Mouse (Mus musculus) embryonic fibroblast, embryonic 13.5 days (primary cell): ENCODE measurements around the gene Rad17. TPM values are rescaled to one million over a fixed set of nuclear protein-coding genes. Genes with fewer than 3 reads are reported as not detected.

Experiments
- H3K27ac ChIP-seq: 2 replicates; pipeline ENCODE4 v1.5.1; 2012; ENCODE audit warnings: low read length, control low read depth, inconsistent platforms; ENCODE audit not compliant: insufficient read depth
- H3K4me1 ChIP-seq: 2 replicates; pipeline ENCODE4 v1.6.1; 2011; ENCODE audit warnings: low read length; ENCODE audit not compliant: control insufficient read depth, insufficient read depth
- H3K4me3 ChIP-seq: 2 replicates; pipeline ENCODE4 v1.5.1; 2011; ENCODE audit warnings: mild to moderate bottlenecking, control low read depth, low read length; ENCODE audit not compliant: insufficient read depth
- CTCF ChIP-seq: IDR thresholded peaks from 2 replicates; pipeline ENCODE4 v1.5.1; 2011; ENCODE audit warnings: mild to moderate bottlenecking, control low read depth, low read length, moderate library complexity, borderline replicate concordance; ENCODE audit not compliant: insufficient read depth
- POLR2A ChIP-seq: IDR thresholded peaks from 2 replicates; pipeline ENCODE4 v1.6.1; 2011; ENCODE audit warnings: low read depth, mild to moderate bottlenecking, control low read depth, low read length, moderate library complexity
- polyA plus RNA-seq: library from polyadenylated mRNA; stranded (reverse); fragments of >200 nt; gene quantifications from 2 replicates; pipeline ENCODE4 v1.2.4, GENCODE M21; 2011; ENCODE audit warnings: low read depth; ENCODE audit not compliant: missing spikeins, insufficient read length

Gene Rad17
- polyA plus RNA-seq, 1 experiment = 22.0 TPM

GRCm38 (mm10) chr13:100669291-100670022 is 18.6 kb upstream of the Rad17 start, which contains the start of gene Ccdc125:
Gene Ccdc125, plus strand, starts transcription at chr13:100669717.
- H3K4me3 ChIP-seq = peak within 1 kb of the TSS; percentile 64
- H3K27ac ChIP-seq = no peak within 1 kb of the TSS
- TF ChIP-seq CTCF (no peak), POLR2A (peak; percentile 39)
- H3K4me1 ChIP-seq = no peaks in the 10 kb centered on the region

- no peak overlapping the region for H3K4me3 ChIP-seq
- H3K4me1 ChIP-seq = no peaks in the 10 kb centered on the region
- no peak overlapping the region for H3K27ac ChIP-seq
- TF ChIP-seq POLR2A = no peak
- TF ChIP-seq CTCF = peak; percentile 67; the same call in 1 of the 2 replicates
Observed at GRCm38 (mm10) chr13:100659864-100660456, 9.1 kb upstream of the Rad17 start.

- H3K4me1 ChIP-seq = no peaks in the 10 kb centered on the region
- H3K4me3 ChIP-seq = no peak overlapping the region
- TF ChIP-seq POLR2A (no peak), CTCF (no peak)
- H3K27ac ChIP-seq = no peak overlapping the region
Observed at GRCm38 (mm10) chr13:100658091-100658490, 7.2 kb upstream of the Rad17 start.

GRCm38 (mm10) chr13:100651439-100652186 is 762 bp upstream of the Rad17 start, which contains the start of gene Taf9:
Gene Taf9, plus strand, starts transcription at chr13:100651579.
- Histone ChIP-seq H3K4me1 (no peaks in the 10 kb centered on the region), H3K27ac (peak within 1 kb of the TSS; percentile 89), H3K4me3 (peak within 1 kb of the TSS; percentile 97)
- TF ChIP-seq CTCF = no peak
- TF ChIP-seq POLR2A = no peak

GRCm38 (mm10) chr13:100648223-100648622 is 2.6 kb downstream of the Rad17 start:
- TF ChIP-seq CTCF (no peak), POLR2A (no peak)
- Histone ChIP-seq H3K27ac (no peak overlapping the region), H3K4me1 (no peaks in the 10 kb centered on the region), H3K4me3 (no peak overlapping the region)

GRCm38 (mm10) chr13:100642471-100643209 is 8.2 kb downstream of the Rad17 start:
- H3K4me3 ChIP-seq = no peak overlapping the region
- TF ChIP-seq POLR2A (no peak), CTCF (no peak)
- H3K4me1 ChIP-seq = no peaks in the 10 kb centered on the region
- no peak overlapping the region for H3K27ac ChIP-seq

- TF ChIP-seq POLR2A (no peak), CTCF (no peak)
- Histone ChIP-seq H3K4me3 (no peak overlapping the region), H3K4me1 (no peaks in the 10 kb centered on the region)
Observed at GRCm38 (mm10) chr13:100634106-100634691, 16.7 kb downstream of the Rad17 start.

GRCm38 (mm10) chr13:100622241-100622640 is 28.6 kb downstream of the Rad17 start:
- Histone ChIP-seq H3K4me1 (no peaks in the 10 kb centered on the region), H3K27ac (no peak overlapping the region), H3K4me3 (no peak overlapping the region)
- TF ChIP-seq POLR2A = no peak
- no peak for TF ChIP-seq CTCF

More at GRCm38 (mm10) chr13:100634106-100634691, 16.7 kb downstream of the Rad17 start:
- no peak overlapping the region for H3K27ac ChIP-seq

- Histone ChIP-seq H3K4me1 (no peaks in the 10 kb centered on the region), H3K27ac (no peak overlapping the region), H3K4me3 (no peak overlapping the region)
- TF ChIP-seq CTCF (no peak), POLR2A (no peak)
Observed at GRCm38 (mm10) chr13:100617583-100617982, 33.3 kb downstream of the Rad17 start.
